Mouse (Mus musculus): ENCODE results near the gene Lclat1. TPM values are rescaled to one million over a fixed set of nuclear protein-coding genes. Genes with fewer than 3 reads are reported as not detected.

The Lclat1 gene
- total and polyA plus RNA-seq, 3 experiments: 6.3 to 9.6 (median 7.0) TPM

GRCm38 (mm10) chr17:73226595-73226994 lies 118.8 kb downstream of the Lclat1 start:
- dilution Hi-C loops (cut with MboI; ENCODE audit: extremely low pct_ligation_motif_present, extremely low pct_unique_long_range_greater_than_20kb, low sequenced_read_pairs) (no loop called here), in situ Hi-C loops (cut with MboI; ENCODE audit: low pct_ligation_motif_present, low pct_unique_long_range_greater_than_20kb, low sequenced_read_pairs) (no loop called here)
- H3K36me3 ChIP-seq (replicated peaks in 1 of 2; ENCODE audit: control insufficient read depth in 1 of 2, insufficient read depth in 1 of 2, low read length in 1 of 2): peaks cover 0 to 7% of the 10 kb centered on the region in 2 experiments
- H3K4me2 ChIP-seq (ENCODE audit: insufficient read depth, low read depth, poor library complexity, severe bottlenecking): no peak overlapping the region
- H3K9me3 ChIP-seq (replicated peaks; ENCODE audit: low read length): no peaks in the 10 kb centered on the region
- no peaks in the 10 kb centered on the region for H3K27me3 ChIP-seq (replicated peaks)
- DNase-seq (ENCODE audit: extremely low read depth): no peak
- H3K4me3 ChIP-seq (replicated peaks in 1 of 3; ENCODE audit: low read depth in 2 of 3, low read length in 2 of 3, poor library complexity in 1 of 3): no peak overlapping the region
- H3K79me2 ChIP-seq (replicated peaks; ENCODE audit: control insufficient read depth, extremely low read depth, insufficient read depth, poor library complexity, severe bottlenecking): no peaks in the 10 kb centered on the region
- H3K27ac ChIP-seq (ENCODE audit: insufficient read depth, low read depth): no peak overlapping the region
- no peak overlapping the region for H3K9ac ChIP-seq (ENCODE audit: insufficient read depth, low read depth)
- TF ChIP-seq ZC3H11A (IDR thresholded peaks at IDR 0.05; ENCODE audit: low read depth, low read length) (no peak), MAFK (IDR thresholded peaks at IDR 0.05; ENCODE audit: insufficient replicate concordance, low read length) (no peak), MYC (IDR thresholded peaks at IDR 0.05; ENCODE audit: low read depth, low read length) (no peak), RAD21 (IDR thresholded peaks at IDR 0.05; ENCODE audit: low read depth, low read length) (no peak), KAT2A (IDR thresholded peaks at IDR 0.05; ENCODE audit: insufficient replicate concordance, low read length) (no peak), RCOR1 (conservative IDR thresholded peaks at IDR 0.05; ENCODE audit: low read depth, low read length) (no peak), MXI1 (IDR thresholded peaks at IDR 0.05; ENCODE audit: low read depth, low read length) (no peak), SIN3A (IDR thresholded peaks at IDR 0.05; ENCODE audit: low read length) (no peak), JUND (conservative IDR thresholded peaks at IDR 0.05; ENCODE audit: low read depth, low read length) (no peak), ZMIZ1 (IDR thresholded peaks at IDR 0.05; ENCODE audit: low read depth, low read length) (no peak), BHLHE40 (IDR thresholded peaks at IDR 0.05; ENCODE audit: low read depth, low read length) (no peak)
- H3K4me1 ChIP-seq (ENCODE audit: control insufficient read depth in 1 of 2, insufficient read depth in 2 of 2): peaks cover 5 to 41% of the 10 kb centered on the region in 2 experiments

GRCm38 (mm10) chr17:73227361-73227760 lies 119.6 kb downstream of the Lclat1 start:
- no peak for TF ChIP-seq POLR2A (IDR thresholded peaks at IDR 0.05; ENCODE audit: low read depth, low read length)
- TF ChIP-seq GABPA (IDR thresholded peaks at IDR 0.05; ENCODE audit: insufficient replicate concordance, low read depth, low read length): no peak
- no peak for TF ChIP-seq ETS1 (conservative IDR thresholded peaks at IDR 0.05; ENCODE audit: low read depth, low read length)
- no peak for TF ChIP-seq SIN3A (IDR thresholded peaks at IDR 0.05; ENCODE audit: low read length)
- no peak for TF ChIP-seq TCF12 (IDR thresholded peaks at IDR 0.05; ENCODE audit: low read depth, low read length)
- no peak for TF ChIP-seq RAD21 (IDR thresholded peaks at IDR 0.05; ENCODE audit: low read depth, low read length)
- TF ChIP-seq USF2 (conservative IDR thresholded peaks at IDR 0.05; ENCODE audit: low read depth, low read length): no peak
- no peak for TF ChIP-seq JUND (conservative IDR thresholded peaks at IDR 0.05; ENCODE audit: low read depth, low read length)
- TF ChIP-seq UBTF (IDR thresholded peaks at IDR 0.05; ENCODE audit: low read depth, low read length): no peak
- TF ChIP-seq ELF1 (IDR thresholded peaks at IDR 0.05; ENCODE audit: low read depth, low read length): no peak
- TF ChIP-seq KAT2A (IDR thresholded peaks at IDR 0.05; ENCODE audit: insufficient replicate concordance, low read length): no peak
- TF ChIP-seq CHD2 (IDR thresholded peaks at IDR 0.05; ENCODE audit: low read length): no peak
- no peak for TF ChIP-seq CHD1 (IDR thresholded peaks at IDR 0.05; ENCODE audit: low read depth, low read length)
- no peak for TF ChIP-seq NELFE (IDR thresholded peaks at IDR 0.05; ENCODE audit: low read depth, low read length)
- TF ChIP-seq NRF1 (IDR thresholded peaks at IDR 0.05; ENCODE audit: low read depth, low read length): no peak
- no peak for TF ChIP-seq EP300 (IDR thresholded peaks at IDR 0.05; ENCODE audit: low read length)
- no peak for TF ChIP-seq MEF2A (IDR thresholded peaks at IDR 0.05; ENCODE audit: borderline replicate concordance, low read depth, low read length)
- no peak for TF ChIP-seq BHLHE40 (IDR thresholded peaks at IDR 0.05; ENCODE audit: low read depth, low read length)
- TF ChIP-seq JUN (IDR thresholded peaks at IDR 0.05; ENCODE audit: insufficient read depth, low read depth, low read length): no peak

More at GRCm38 (mm10) chr17:73227361-73227760, 119.6 kb downstream of the Lclat1 start:
- Histone ChIP-seq H3K4me1 (ENCODE audit: control insufficient read depth in 1 of 2, insufficient read depth in 2 of 2) (peaks cover 2 to 33% of the 10 kb centered on the region in 2 experiments; a peak in 3 of 4 replicates), H3K36me3 (replicated peaks in 1 of 2; ENCODE audit: control insufficient read depth in 1 of 2, insufficient read depth in 1 of 2, low read length in 1 of 2) (peaks cover 0 to 7% of the 10 kb centered on the region in 2 experiments), H3K4me3 (replicated peaks in 1 of 3; ENCODE audit: low read depth in 2 of 3, low read length in 2 of 3, poor library complexity in 1 of 3) (no peak overlapping the region), H3K27ac (ENCODE audit: insufficient read depth, low read depth) (no peak overlapping the region), H3K79me2 (replicated peaks; ENCODE audit: control insufficient read depth, extremely low read depth, insufficient read depth, poor library complexity, severe bottlenecking) (no peaks in the 10 kb centered on the region), H3K4me2 (ENCODE audit: insufficient read depth, low read depth, poor library complexity, severe bottlenecking) (no peak overlapping the region), H3K27me3 (replicated peaks) (no peaks in the 10 kb centered on the region), H3K9ac (ENCODE audit: insufficient read depth, low read depth) (no peak overlapping the region), H3K9me3 (replicated peaks; ENCODE audit: low read length) (no peaks in the 10 kb centered on the region)
- dilution Hi-C loops (cut with MboI; ENCODE audit: extremely low pct_ligation_motif_present, extremely low pct_unique_long_range_greater_than_20kb, low sequenced_read_pairs) (no loop called here), in situ Hi-C loops (cut with MboI; ENCODE audit: low pct_ligation_motif_present, low pct_unique_long_range_greater_than_20kb, low sequenced_read_pairs) (no loop called here)
- DNase-seq (ENCODE audit: extremely low read depth): no peak

All from CH12.LX (cell line).